Mouse (Mus musculus) splenic B cell, adult 2 months (primary cell): ENCODE results near the gene Xirp1.

Source experiments
- DNase-seq: peaks from one replicate; pipeline ENCODE4 v3.0.0-alpha.2; 2011; ENCODE audit warnings: low read depth, low spot score
- H3K27me3 ChIP-seq: 2 replicates; pipeline ENCODE4 v1.6.1; 2012; ENCODE audit warnings: mild to moderate bottlenecking, low read length, moderate library complexity, mixed read lengths; ENCODE audit not compliant: control insufficient read depth, poor library complexity, insufficient read depth, severe bottlenecking
- H3K36me3 ChIP-seq: 2 replicates; pipeline ENCODE4 v1.6.1; 2012; ENCODE audit warnings: mild to moderate bottlenecking, low read length, moderate library complexity, mixed read lengths; ENCODE audit not compliant: control insufficient read depth, poor library complexity, insufficient read depth, severe bottlenecking

The Xirp1 gene

GRCm38 (mm10) chr9:120009871-120010270 is 13.5 kb downstream of the Xirp1 start:
- H3K27me3 ChIP-seq, result no peaks in the 10 kb centered on the region
- no peaks in the 10 kb centered on the region for H3K36me3 ChIP-seq
- no peak for DNase-seq

GRCm38 (mm10) chr9:120009226-120009841 is 14.1 kb downstream of the Xirp1 start:
- no peak for DNase-seq
- H3K27me3 ChIP-seq, result no peaks in the 10 kb centered on the region
- H3K36me3 ChIP-seq, result no peaks in the 10 kb centered on the region

GRCm38 (mm10) chr9:120007833-120008232 is 15.6 kb downstream of the Xirp1 start:
- H3K27me3 ChIP-seq, result no peaks in the 10 kb centered on the region
- DNase-seq, result peak; percentile 31
- no peaks in the 10 kb centered on the region for H3K36me3 ChIP-seq

GRCm38 (mm10) chr9:120005936-120006335 is 17.5 kb downstream of the Xirp1 start:
- Histone ChIP-seq H3K36me3 (no peaks in the 10 kb centered on the region), H3K27me3 (no peaks in the 10 kb centered on the region)
- DNase-seq, result no peak

- no peak for DNase-seq
- no peaks in the 10 kb centered on the region for H3K27me3 ChIP-seq
Observed at GRCm38 (mm10) chr9:120002893-120003292, 20.5 kb downstream of the Xirp1 start.

GRCm38 (mm10) chr9:120001945-120002725 is 21.3 kb downstream of the Xirp1 start:
- DNase-seq, result peak; percentile 75
- H3K27me3 ChIP-seq, result no peaks in the 10 kb centered on the region

More at GRCm38 (mm10) chr9:120002893-120003292, 20.5 kb downstream of the Xirp1 start:
- no peaks in the 10 kb centered on the region for H3K36me3 ChIP-seq

GRCm38 (mm10) chr9:120000761-120001160 is 22.6 kb downstream of the Xirp1 start:
- no peaks in the 10 kb centered on the region for H3K36me3 ChIP-seq
- no peak for DNase-seq
- H3K27me3 ChIP-seq, result no peaks in the 10 kb centered on the region

More at GRCm38 (mm10) chr9:120001945-120002725, 21.3 kb downstream of the Xirp1 start:
- H3K36me3 ChIP-seq, result no peaks in the 10 kb centered on the region

- no peak for DNase-seq
- Histone ChIP-seq H3K27me3 (no peaks in the 10 kb centered on the region), H3K36me3 (no peaks in the 10 kb centered on the region)
Observed at GRCm38 (mm10) chr9:119999636-120000035, 23.8 kb downstream of the Xirp1 start.

GRCm38 (mm10) chr9:119998776-119999175 is 24.6 kb downstream of the Xirp1 start:
- no peak for DNase-seq
- Histone ChIP-seq H3K36me3 (no peaks in the 10 kb centered on the region), H3K27me3 (no peaks in the 10 kb centered on the region)

- no peak for DNase-seq
- no peaks in the 10 kb centered on the region for H3K27me3 ChIP-seq
- no peaks in the 10 kb centered on the region for H3K36me3 ChIP-seq
Observed at GRCm38 (mm10) chr9:119996080-119996479, 27.3 kb downstream of the Xirp1 start.

- Histone ChIP-seq H3K36me3 (no peaks in the 10 kb centered on the region), H3K27me3 (no peaks in the 10 kb centered on the region)
- DNase-seq, result no peak
Observed at GRCm38 (mm10) chr9:119994207-119994606, 29.2 kb downstream of the Xirp1 start.

GRCm38 (mm10) chr9:119993092-119993844 is 30.1 kb downstream of the Xirp1 start:
- DNase-seq, result no peak

GRCm38 (mm10) chr9:119991310-119991709 is 32.1 kb downstream of the Xirp1 start:
- no peak for DNase-seq
- no peaks in the 10 kb centered on the region for H3K36me3 ChIP-seq
- no peaks in the 10 kb centered on the region for H3K27me3 ChIP-seq

More at GRCm38 (mm10) chr9:119993092-119993844, 30.1 kb downstream of the Xirp1 start:
- Histone ChIP-seq H3K36me3 (no peaks in the 10 kb centered on the region), H3K27me3 (no peaks in the 10 kb centered on the region)

- DNase-seq, result peak; percentile 92
- no peaks in the 10 kb centered on the region for H3K27me3 ChIP-seq
- no peaks in the 10 kb centered on the region for H3K36me3 ChIP-seq
Observed at GRCm38 (mm10) chr9:119988304-119988703, 35.1 kb downstream of the Xirp1 start.
